Mouse (Mus musculus): ENCODE measurements around the gene Hcn3.

- TF ChIP-seq CTCF (IDR thresholded peaks at IDR 0.05; ENCODE audit: extremely low read depth, insufficient read depth, low read length) (no peak), POLR2A (IDR thresholded peaks at IDR 0.05; ENCODE audit: extremely low read depth, insufficient read depth, low read length) (no peak)
Observed at GRCm38 (mm10) chr3:89145566-89145965, 14.4 kb downstream of the Hcn3 start.
